Mouse (Mus musculus): ENCODE results near the gene Prkrip1.

DNA sequence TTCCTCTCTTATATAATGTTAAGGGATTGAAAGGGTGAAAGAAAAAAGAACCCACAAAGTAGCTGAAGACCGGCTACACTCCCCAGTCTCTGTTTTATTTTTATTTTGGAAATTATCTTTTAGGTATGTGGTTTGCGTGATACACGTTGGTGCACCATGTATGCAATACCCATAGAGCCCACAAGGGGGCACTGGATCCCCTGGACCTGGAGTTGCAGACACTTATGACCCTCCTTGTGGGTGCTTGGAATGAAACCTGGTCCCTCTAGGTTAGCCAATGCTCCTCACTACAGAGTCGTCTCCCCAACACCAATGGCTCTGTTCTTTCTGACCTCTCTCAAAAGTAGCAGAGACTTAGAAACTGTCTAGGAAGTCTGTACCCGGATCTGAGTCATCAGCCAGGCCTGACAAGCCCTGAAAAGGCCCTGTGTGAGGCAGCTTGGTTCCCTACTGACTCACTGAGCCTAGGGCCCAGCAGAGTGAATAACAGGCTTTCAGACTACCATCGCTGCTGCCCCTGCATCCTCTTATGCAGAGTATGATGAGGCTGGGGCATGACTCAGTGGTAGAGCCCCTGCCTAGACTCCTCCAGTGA lies 55.5 kb downstream of the Prkrip1 start:
- TF ChIP-seq ZC3H11A (IDR thresholded peaks at IDR 0.05; ENCODE audit: borderline replicate concordance, low read depth, low read length) (no peak), MAFK (IDR thresholded peaks at IDR 0.05; ENCODE audit: insufficient read depth, low read depth, low read length) (no peak), HCFC1 (IDR thresholded peaks at IDR 0.05; ENCODE audit: borderline replicate concordance, insufficient read depth, low read length) (no peak), ZNF384 (IDR thresholded peaks at IDR 0.05; ENCODE audit: low read depth, low read length) (no peak)
